Mouse (Mus musculus) stomach, embryonic 16.5 days (tissue): ENCODE measurements at regions not wholly inside any gene's neighbourhood (a gene's known extent, or its start where the extent isn't known, plus 50 kb on each side); places are given as distances from the start of the nearest gene placed in this dataset.

Experiments used
- ATAC-seq: fragments of 200-750 bp; cut with Nextera tagmentation; 2 replicates; pipeline ENCODE4 v1.8.0; 2017; ENCODE audit warnings: moderate number of reproducible peaks, moderate TSS enrichment; ENCODE audit not compliant: insufficient read depth, low FRiP score
- H3K27ac ChIP-seq: fragments of 300-500 bp; sonication (generic); 2 replicates; pipeline ENCODE4 v1.5.1; 2014; ENCODE audit warnings: low read length
- H3K27me3 ChIP-seq: fragments of 300-500 bp; sonication (generic); 2 replicates; pipeline ENCODE4 v1.6.1; 2014; ENCODE audit warnings: low read length, control low read depth, mixed read lengths; ENCODE audit not compliant: control insufficient read depth, insufficient read depth
- H3K36me3 ChIP-seq: fragments of 300-500 bp; sonication (generic); 2 replicates; pipeline ENCODE4 v1.6.1; 2014; ENCODE audit warnings: low read length; ENCODE audit not compliant: control insufficient read depth, insufficient read depth
- H3K4me1 ChIP-seq: fragments of 300-500 bp; sonication (generic); 2 replicates; pipeline ENCODE4 v1.6.1; 2014; ENCODE audit warnings: low read length, control low read depth, mixed read lengths; ENCODE audit not compliant: control insufficient read depth, insufficient read depth
- H3K4me2 ChIP-seq: fragments of 300-500 bp; sonication (generic); 2 replicates; pipeline ENCODE4 v1.6.1; 2014; ENCODE audit warnings: low read depth, low read length, mixed read lengths
- H3K4me3 ChIP-seq: fragments of 300-500 bp; sonication (generic); replicated peaks from 2 replicates; pipeline ENCODE4 v1.5.1; 2014; ENCODE audit warnings: mild to moderate bottlenecking, low read length
- H3K9ac ChIP-seq: fragments of 300-500 bp; sonication (generic); 2 replicates; pipeline ENCODE4 v1.6.1; 2014; ENCODE audit warnings: low read length
- H3K9me3 ChIP-seq: fragments of 300-500 bp; sonication (generic); replicated peaks from 2 replicates; pipeline ENCODE4 v1.6.1; 2016; ENCODE audit warnings: low read length, control low read depth; ENCODE audit not compliant: control insufficient read depth
- WGBS: fragments of 180-500 bp; shearing (Covaris S2); extraction: QIAGEN DNeasy Blood & Tissue Kit; methylation state at CpG from one replicate; pipeline ENCODE4 v1.1.7; 2014; 5-methylcytosine and 5-hydroxymethylcytosine counted together

- Histone ChIP-seq H3K9ac (no peak overlapping the region), H3K27me3 (no peaks in the 10 kb centered on the region), H3K36me3 (no peaks in the 10 kb centered on the region), H3K4me1 (no peaks in the 10 kb centered on the region), H3K9me3 (no peaks in the 10 kb centered on the region), H3K4me3 (no peak overlapping the region), H3K4me2 (no peak overlapping the region), H3K27ac (no peak overlapping the region)
- WGBS: 56% methylated on average over 1 of the region's 1 CpGs
- ATAC-seq: no peak
These were observed 163.9 kb downstream of the Ptprc start for GRCm38 (mm10) chr1:138011581-138011980.

GRCm38 (mm10) chr1:138010910-138011477 is 164.5 kb downstream of the Ptprc start:
- H3K4me2 ChIP-seq: no peak overlapping the region
- no peak overlapping the region for H3K27ac ChIP-seq
- no peaks in the 10 kb centered on the region for H3K4me1 ChIP-seq
- no peak overlapping the region for H3K4me3 ChIP-seq
- no peak overlapping the region for H3K9ac ChIP-seq
- H3K27me3 ChIP-seq: no peaks in the 10 kb centered on the region
- 49% methylated on average over 7 of the region's 7 CpGs for WGBS
- ATAC-seq: no peak
- no peaks in the 10 kb centered on the region for H3K9me3 ChIP-seq
- H3K36me3 ChIP-seq: no peaks in the 10 kb centered on the region

- no peaks in the 10 kb centered on the region for H3K36me3 ChIP-seq
- H3K4me1 ChIP-seq: no peaks in the 10 kb centered on the region
- no peak overlapping the region for H3K4me3 ChIP-seq
- ATAC-seq: no peak
- no peak overlapping the region for H3K4me2 ChIP-seq
- 46% methylated on average over 1 of the region's 1 CpGs for WGBS
- H3K27me3 ChIP-seq: no peaks in the 10 kb centered on the region
- H3K27ac ChIP-seq: no peak overlapping the region
- no peak overlapping the region for H3K9ac ChIP-seq
- H3K9me3 ChIP-seq: no peaks in the 10 kb centered on the region
These were observed 168.7 kb downstream of the Ptprc start for GRCm38 (mm10) chr1:138006811-138007210.

GRCm38 (mm10) chr1:138004319-138004718 is 171.2 kb downstream of the Ptprc start:
- no peaks in the 10 kb centered on the region for H3K27me3 ChIP-seq
- H3K36me3 ChIP-seq: no peaks in the 10 kb centered on the region
- no peaks in the 10 kb centered on the region for H3K9me3 ChIP-seq
- no peaks in the 10 kb centered on the region for H3K4me1 ChIP-seq
- H3K4me2 ChIP-seq: no peak overlapping the region
- H3K27ac ChIP-seq: no peak overlapping the region
- H3K9ac ChIP-seq: no peak overlapping the region
- 43% methylated on average over 2 of the region's 2 CpGs for WGBS
- H3K4me3 ChIP-seq: no peak overlapping the region
- ATAC-seq: no peak

GRCm38 (mm10) chr1:137999268-137999900 is 176.1 kb downstream of the Ptprc start:
- H3K9ac ChIP-seq: no peak overlapping the region
- WGBS: 72% methylated on average over 3 of the region's 3 CpGs
- ATAC-seq: no peak
- H3K4me1 ChIP-seq: no peaks in the 10 kb centered on the region
- no peaks in the 10 kb centered on the region for H3K36me3 ChIP-seq
- no peaks in the 10 kb centered on the region for H3K9me3 ChIP-seq
- H3K4me2 ChIP-seq: no peak overlapping the region
- H3K27me3 ChIP-seq: no peaks in the 10 kb centered on the region
- no peak overlapping the region for H3K4me3 ChIP-seq
- no peak overlapping the region for H3K27ac ChIP-seq

GRCm38 (mm10) chr1:137996041-137996440 is 179.5 kb downstream of the Ptprc start:
- Histone ChIP-seq H3K9ac (no peak overlapping the region), H3K9me3 (no peaks in the 10 kb centered on the region), H3K27me3 (no peaks in the 10 kb centered on the region), H3K27ac (no peak overlapping the region), H3K4me3 (no peak overlapping the region), H3K4me2 (no peak overlapping the region), H3K4me1 (no peaks in the 10 kb centered on the region), H3K36me3 (no peaks in the 10 kb centered on the region)
- WGBS: 68% methylated on average over 2 of the region's 2 CpGs
- ATAC-seq: no peak

GRCm38 (mm10) chr1:137991936-137992335 is 183.6 kb downstream of the Ptprc start:
- Histone ChIP-seq H3K9ac (no peak overlapping the region), H3K4me3 (no peak overlapping the region), H3K4me2 (no peak overlapping the region), H3K27ac (no peak overlapping the region), H3K27me3 (no peaks in the 10 kb centered on the region), H3K4me1 (no peaks in the 10 kb centered on the region), H3K36me3 (no peaks in the 10 kb centered on the region), H3K9me3 (no peaks in the 10 kb centered on the region)
- ATAC-seq: no peak
- 76% methylated on average over 1 of the region's 1 CpGs for WGBS

GRCm38 (mm10) chr1:137991412-137991811 is 184.1 kb downstream of the Ptprc start:
- Histone ChIP-seq H3K4me3 (no peak overlapping the region), H3K27ac (no peak overlapping the region), H3K9me3 (no peaks in the 10 kb centered on the region), H3K9ac (no peak overlapping the region), H3K36me3 (no peaks in the 10 kb centered on the region), H3K4me2 (no peak overlapping the region), H3K4me1 (no peaks in the 10 kb centered on the region), H3K27me3 (no peaks in the 10 kb centered on the region)
- WGBS: 86% methylated on average over 5 of the region's 5 CpGs
- ATAC-seq: no peak

GRCm38 (mm10) chr1:137973406-137973805 is 202.1 kb downstream of the Ptprc start:
- Histone ChIP-seq H3K27me3 (no peaks in the 10 kb centered on the region), H3K36me3 (no peaks in the 10 kb centered on the region), H3K9ac (no peak overlapping the region), H3K4me3 (no peak overlapping the region), H3K27ac (no peak overlapping the region), H3K9me3 (no peaks in the 10 kb centered on the region), H3K4me2 (no peak overlapping the region), H3K4me1 (0 out of 2 replicates have a peak, but pooled peaks cover 3% of the 10 kb centered on the region)
- no peak for ATAC-seq
- 48% methylated on average over 3 of the region's 3 CpGs for WGBS
